Mouse (Mus musculus): ENCODE data around the gene Cobll1.

DNA sequence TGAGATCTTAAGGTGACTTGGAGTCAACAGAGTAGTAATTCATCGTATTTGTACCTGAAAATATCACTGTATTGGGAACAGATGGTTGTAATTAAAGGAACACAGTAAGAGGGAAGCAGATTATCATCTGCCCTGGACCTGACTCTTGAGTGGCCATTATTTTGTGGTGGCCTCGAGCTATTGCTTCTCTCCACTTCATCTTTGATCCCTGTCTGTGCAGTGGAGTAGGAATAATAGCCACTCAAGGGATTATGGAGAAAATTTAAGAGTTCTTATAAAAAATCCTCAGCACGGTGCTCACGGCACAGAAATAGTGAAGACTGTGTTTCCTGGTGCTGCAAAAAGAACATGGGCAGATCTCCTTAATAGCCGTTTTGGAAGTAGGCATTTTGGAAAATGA, 63.6 kb downstream of the Cobll1 start:
- TF ChIP-seq CTCF (IDR thresholded peaks at IDR 0.05; ENCODE audit: borderline replicate concordance, extremely low read depth, insufficient read depth, insufficient read length): no peak
- TF ChIP-seq POLR2A (IDR thresholded peaks at IDR 0.05; ENCODE audit: borderline replicate concordance, extremely low read depth, insufficient read depth, insufficient read length, poor library complexity, severe bottlenecking): no peak
